Mouse (Mus musculus) cerebellum, adult 2 months (tissue): ENCODE results near the gene Gm49380. TPM values are rescaled to one million over a fixed set of nuclear protein-coding genes. Genes with fewer than 3 reads are reported as not detected.

Experiments
- DNase-seq, 2 experiments: peaks; one replicate each; pipeline ENCODE4 v3.0.0; 2021
- H3K27ac ChIP-seq: fragments of 200-500 bp; 2 replicates; pipeline ENCODE4 v1.5.1; 2012; ENCODE audit warnings: low read length, control low read depth, inconsistent platforms; ENCODE audit not compliant: insufficient read depth
- H3K27me3 ChIP-seq: fragments of 200-500 bp; 2 replicates; pipeline ENCODE4 v1.6.1; 2012; ENCODE audit warnings: inconsistent platforms, mild to moderate bottlenecking, low read length, moderate library complexity; ENCODE audit not compliant: control insufficient read depth, insufficient read depth
- H3K4me1 ChIP-seq: fragments of 200-500 bp; 2 replicates; pipeline ENCODE4 v1.6.1; 2011; ENCODE audit warnings: low read length; ENCODE audit not compliant: control insufficient read depth, insufficient read depth
- H3K4me3 ChIP-seq: fragments of 200-500 bp; replicated peaks from 2 replicates; pipeline ENCODE3; 2011; ENCODE audit warnings: mild to moderate bottlenecking, low read depth, low read length, control low read depth; ENCODE audit not compliant: insufficient read depth
- CTCF ChIP-seq: fragments of 200-500 bp; IDR thresholded peaks from 2 replicates; pipeline ENCODE4 v1.5.1; 2011; ENCODE audit warnings: low read depth, mild to moderate bottlenecking, control low read depth, low read length, moderate library complexity, borderline replicate concordance; ENCODE audit not compliant: insufficient read depth
- POLR2A ChIP-seq: fragments of 200-500 bp; IDR thresholded peaks from 2 replicates; pipeline ENCODE4 v1.6.1; 2011; ENCODE audit warnings: low read length, control low read depth, borderline replicate concordance; ENCODE audit not compliant: insufficient read depth
- whole genome bisulfite sequencing: fragments of 180-500 bp; shearing (Covaris S2); methylation state at CpG from one replicate; pipeline ENCODE4 v1.1.7; 2018; 5-methylcytosine and 5-hydroxymethylcytosine counted together
- polyA plus RNA-seq: library from polyadenylated mRNA; depleted of rRNA; stranded (reverse); fragments of >200 nt; gene quantifications from 2 replicates; pipeline ENCODE4 v1.2.3, GENCODE M21; 2012; rRNA removed

The Gm49380 gene
- 0.41 and 0.75 TPM in 2 replicates for polyA plus RNA-seq

DNA sequence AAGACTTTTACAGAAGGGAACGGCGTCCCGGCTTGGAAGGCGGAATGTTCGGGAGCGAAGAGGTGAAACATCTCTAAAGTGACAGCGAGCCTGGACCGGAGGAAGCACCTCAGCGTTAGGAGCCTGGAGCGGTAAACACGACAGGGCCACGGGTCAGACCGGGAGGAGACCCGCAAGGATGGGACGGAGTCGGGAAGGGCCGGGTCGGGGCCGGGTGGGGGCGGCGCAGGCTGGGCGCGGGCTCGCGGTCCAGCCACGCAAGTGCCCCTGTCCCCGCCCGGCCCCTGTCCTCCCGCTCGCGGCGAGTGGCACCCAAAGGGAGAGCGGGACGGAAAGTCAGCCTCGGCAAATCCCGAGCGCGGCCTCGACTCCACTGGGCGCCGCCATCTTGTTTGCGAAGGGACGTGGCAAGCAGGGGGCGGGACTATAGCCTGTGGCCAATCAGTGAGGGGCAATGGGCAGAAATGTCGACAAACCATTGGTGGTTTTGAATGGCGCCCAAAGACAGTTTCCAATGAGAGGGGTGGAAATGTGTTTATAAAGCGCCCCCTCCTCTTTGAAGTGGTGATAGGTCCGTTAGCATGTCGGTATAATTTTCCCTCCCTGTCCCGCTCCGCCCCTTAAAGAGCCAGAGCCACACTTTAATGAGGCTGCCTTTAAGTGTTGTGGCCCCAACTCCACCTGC, at the start of gene Gm49380, which contains the start of gene Rnf26:
Gene Gm49380 (minus strand): TSS at position 396 of the 685 bp plus-strand sequence.
Gene Rnf26 (minus strand): TSS at position 413 of the 685 bp plus-strand sequence.
- Histone ChIP-seq H3K4me1 (peaks cover 14% of the 10 kb centered on the region), H3K4me3 (peak within 1 kb of the TSS; percentile 59), H3K27me3 (no peaks in the 10 kb centered on the region), H3K27ac (no peak within 1 kb of the TSS)
- under 1% methylated on average over 49 of the region's 51 CpGs for WGBS
- no peak for TF ChIP-seq CTCF
- TF ChIP-seq POLR2A, result peak; percentile 54; the same call in 1 of the 2 replicates
- DNase-seq, result peak; percentile 96 to 98

GRCm38 (mm10) chr9:44159886-44160285, 46.6 kb upstream of the Gm49380 start:
- Histone ChIP-seq H3K27ac (no peak overlapping the region), H3K27me3 (no peaks in the 10 kb centered on the region), H3K4me1 (no peaks in the 10 kb centered on the region), H3K4me3 (no peak overlapping the region)
- TF ChIP-seq POLR2A, result no peak
- no peak for TF ChIP-seq CTCF
- DNase-seq, result no peak
- 87% methylated on average over 3 of the region's 3 CpGs for WGBS

DNA sequence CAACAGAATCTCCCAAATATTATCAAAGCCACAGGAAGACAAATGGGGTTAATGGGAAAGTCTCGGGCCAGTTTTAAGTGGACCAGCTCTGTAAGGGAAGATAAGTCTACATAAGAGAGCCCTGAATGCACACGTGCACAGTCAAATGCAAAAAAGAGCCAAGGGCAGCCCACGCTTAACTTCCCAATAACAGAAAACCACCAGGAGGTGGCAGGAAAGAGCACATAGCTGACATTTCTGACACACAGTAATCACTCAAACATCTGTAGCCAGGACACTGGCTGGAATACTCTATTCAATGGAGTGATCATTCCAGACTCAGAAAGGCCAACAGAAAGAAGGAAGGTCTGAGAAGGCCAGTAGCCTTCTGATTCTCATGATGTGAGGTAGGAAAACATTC, 34.0 kb upstream of the Gm49380 start:
- WGBS, result 66% methylated on average over 3 of the region's 3 CpGs

GRCm38 (mm10) chr9:44144718-44145060, 31.4 kb upstream of the Gm49380 start:
- Histone ChIP-seq H3K27ac (peak overlapping the region; percentile 90), H3K27me3 (no peaks in the 10 kb centered on the region), H3K4me3 (no peak overlapping the region), H3K4me1 (peaks cover 27% of the 10 kb centered on the region)
- no peak for TF ChIP-seq POLR2A
- no peak for TF ChIP-seq CTCF
- DNase-seq, result peak; percentile 80 to 83

More for the DNA sequence above, 34.0 kb upstream of the Gm49380 start:
- no peaks in the 10 kb centered on the region for H3K27me3 ChIP-seq
- peaks cover 16% of the 10 kb centered on the region for H3K4me1 ChIP-seq
- H3K27ac ChIP-seq, result no peak overlapping the region
- no peak overlapping the region for H3K4me3 ChIP-seq
- no peak for DNase-seq
- TF ChIP-seq CTCF (no peak), POLR2A (no peak)

- Histone ChIP-seq H3K4me3 (no peak overlapping the region), H3K4me1 (peaks cover 28% of the 10 kb centered on the region), H3K27me3 (no peaks in the 10 kb centered on the region), H3K27ac (peak overlapping the region; percentile 90)
- DNase-seq, result no peak
- 31% methylated on average over 5 of the region's 8 CpGs for WGBS
- no peak for TF ChIP-seq POLR2A
- peak; percentile 56 for TF ChIP-seq CTCF
These were observed 30.9 kb upstream of the Gm49380 start for GRCm38 (mm10) chr9:44144023-44144717.

- DNase-seq, result no peak
- Histone ChIP-seq H3K27me3 (no peaks in the 10 kb centered on the region), H3K4me3 (no peak overlapping the region), H3K27ac (peak overlapping the region; percentile 15), H3K4me1 (peaks cover 31% of the 10 kb centered on the region)
- 38% methylated on average over 5 of the region's 5 CpGs for WGBS
- TF ChIP-seq CTCF (no peak), POLR2A (no peak)
These were observed 30.1 kb upstream of the Gm49380 start for GRCm38 (mm10) chr9:44143421-44143820.

- Histone ChIP-seq H3K4me3 (no peak overlapping the region), H3K27me3 (no peaks in the 10 kb centered on the region), H3K27ac (no peak overlapping the region), H3K4me1 (peaks cover 31% of the 10 kb centered on the region)
- TF ChIP-seq CTCF, result no peak
- TF ChIP-seq POLR2A, result no peak
- 62% methylated on average over 5 of the region's 5 CpGs for WGBS
- DNase-seq, result no peak
These were observed 28.7 kb upstream of the Gm49380 start for GRCm38 (mm10) chr9:44141951-44142350.

GRCm38 (mm10) chr9:44137846-44138245, 24.5 kb upstream of the Gm49380 start:
- no peak overlapping the region for H3K4me3 ChIP-seq
- TF ChIP-seq CTCF, result no peak
- TF ChIP-seq POLR2A, result no peak
- WGBS, result 66% methylated on average over 4 of the region's 4 CpGs
- peaks cover 28% of the 10 kb centered on the region for H3K4me1 ChIP-seq
- no peak for DNase-seq
- H3K27ac ChIP-seq, result no peak overlapping the region
- H3K27me3 ChIP-seq, result no peaks in the 10 kb centered on the region
